Comparison of ENCODE assay signal across 32 mouse cellular contexts in genomic region chr6:55189406-55189805, GRCm38 (mm10). TPM values are rescaled to one million over a fixed set of nuclear protein-coding genes. Genes with fewer than 3 reads are reported as not detected.
"Had no signal": no experiment of that assay in that cellular context is flagged by ENCODE, and none has a peak within 500 bp of the region (broad histone marks: within the 10 kb centered on the region; RNA-seq: fewer than 3 reads in every experiment).

No protein-coding gene starts in this region.

- H3K9ac ChIP-seq: embryonic facial prominence, embryonic 12.5 days; embryonic facial prominence, embryonic 13.5 days; embryonic facial prominence, embryonic 15.5 days; forebrain, embryonic 12.5 days; forebrain, embryonic 13.5 days; forebrain, embryonic 15.5 days; forebrain, postnatal 0 days had no signal

- ATAC-seq: forebrain, embryonic 13.5 days; forebrain, embryonic 14.5 days; forebrain, embryonic 15.5 days; forebrain, embryonic 16.5 days; forebrain, postnatal 0 days had no signal

- H3K4me3 ChIP-seq: embryonic facial prominence, embryonic 10.5 days; embryonic facial prominence, embryonic 12.5 days; embryonic facial prominence, embryonic 13.5 days; embryonic facial prominence, embryonic 15.5 days; erythroblast, embryonic 14.5 days; forebrain, embryonic 10.5 days; forebrain, embryonic 12.5 days; forebrain, embryonic 13.5 days; forebrain, embryonic 15.5 days; gastrocnemius, adult 2 months had no signal

- H3K4me1 ChIP-seq: embryonic facial prominence, embryonic 10.5 days; embryonic facial prominence, embryonic 12.5 days; embryonic facial prominence, embryonic 13.5 days; embryonic facial prominence, embryonic 15.5 days; forebrain, embryonic 10.5 days; forebrain, embryonic 12.5 days; forebrain, embryonic 13.5 days; forebrain, embryonic 15.5 days had no signal

- H3K9me3 ChIP-seq: embryonic facial prominence, embryonic 12.5 days; embryonic facial prominence, embryonic 13.5 days; embryonic facial prominence, embryonic 15.5 days; forebrain, embryonic 13.5 days; forebrain, embryonic 15.5 days had no signal

- H3K36me3 ChIP-seq: embryonic facial prominence, embryonic 10.5 days; embryonic facial prominence, embryonic 12.5 days; embryonic facial prominence, embryonic 13.5 days; embryonic facial prominence, embryonic 15.5 days; forebrain, embryonic 10.5 days; forebrain, embryonic 12.5 days; forebrain, embryonic 15.5 days had no signal

- H3K27me3 ChIP-seq: embryonic facial prominence, embryonic 12.5 days; embryonic facial prominence, embryonic 13.5 days; embryonic facial prominence, embryonic 15.5 days; forebrain, embryonic 12.5 days; forebrain, embryonic 13.5 days; forebrain, embryonic 15.5 days had no signal

- DNase-seq: cerebellum, adult 2 months; cerebellum, adult 8-10 months; cerebellum, adult 9-10 months; cerebellum, adult 9-11 months; cerebellum, postnatal 10 days; cerebellum, postnatal 14 days; cerebellum, postnatal 25 days; cerebellum, postnatal 36 days; embryo, embryonic 11 days; forebrain, postnatal 0 days; gastrocnemius, adult 2 months; gastrocnemius, postnatal 10 days; gastrocnemius, postnatal 14 days; gastrocnemius, postnatal 25 days; gastrocnemius, postnatal 36 days; heart, adult 11 months; heart, adult 18-20 months had no signal

- H3K27ac ChIP-seq: embryonic facial prominence, embryonic 10.5 days; embryonic facial prominence, embryonic 12.5 days; embryonic facial prominence, embryonic 13.5 days; embryonic facial prominence, embryonic 15.5 days; forebrain, embryonic 10.5 days; forebrain, embryonic 12.5 days; forebrain, embryonic 13.5 days; forebrain, embryonic 15.5 days; gastrocnemius, adult 2 months had no signal

- H3K4me2 ChIP-seq: embryonic facial prominence, embryonic 12.5 days; embryonic facial prominence, embryonic 13.5 days; embryonic facial prominence, embryonic 15.5 days; forebrain, embryonic 12.5 days; forebrain, embryonic 13.5 days; forebrain, embryonic 15.5 days had no signal

RNA-seq across cellular contexts. Expression of gene Inmt, which starts 14.6 kb away (rescaled TPM):
- total RNA-seq: common myeloid progenitor, adult 5-6 weeks; forebrain, postnatal 0 days; gastrocnemius, postnatal 4 days; granulocyte monocyte progenitor cell, adult 5-6 weeks had no signal
- polyA plus RNA-seq: erythroblast, embryonic 14.5 days; forebrain, embryonic 13.5 days; forebrain, embryonic 14.5 days; forebrain, embryonic 15.5 days; forebrain, embryonic 16.5 days; forebrain, postnatal 0 days had no signal

RNA-seq across cellular contexts. Expression of gene Crhr2, which starts 56.6 kb away (rescaled TPM):
- total RNA-seq: common myeloid progenitor, adult 5-6 weeks; granulocyte monocyte progenitor cell, adult 5-6 weeks had no signal
- polyA plus RNA-seq: embryonic facial prominence, embryonic 11.5 days; embryonic facial prominence, embryonic 13.5 days; erythroblast, embryonic 14.5 days had no signal
